Mouse (Mus musculus) neutrophil, adult 83 days (primary cell): ENCODE data around the gene Oog1. TPM values are rescaled to one million over a fixed set of nuclear protein-coding genes. Genes with fewer than 3 reads are reported as not detected.

Experiments used
- total RNA-seq, 2 experiments: library from RNA; stranded (reverse); gene quantifications; one replicate each; pipeline ENCODE4 v1.2.4; 2023

The Oog1 gene
- not detected for total RNA-seq

GRCm38 (mm10) chr12:87602388-87602787, at the start of gene Oog1:
Gene Oog1, plus strand, starts transcription at chr12:87602688.

GRCm38 (mm10) chr12:87618569-87618968, 16.1 kb downstream of the Oog1 start, which contains the start of gene Gm4027:
Gene Gm4027, plus strand, starts transcription at chr12:87618869.

DNA sequence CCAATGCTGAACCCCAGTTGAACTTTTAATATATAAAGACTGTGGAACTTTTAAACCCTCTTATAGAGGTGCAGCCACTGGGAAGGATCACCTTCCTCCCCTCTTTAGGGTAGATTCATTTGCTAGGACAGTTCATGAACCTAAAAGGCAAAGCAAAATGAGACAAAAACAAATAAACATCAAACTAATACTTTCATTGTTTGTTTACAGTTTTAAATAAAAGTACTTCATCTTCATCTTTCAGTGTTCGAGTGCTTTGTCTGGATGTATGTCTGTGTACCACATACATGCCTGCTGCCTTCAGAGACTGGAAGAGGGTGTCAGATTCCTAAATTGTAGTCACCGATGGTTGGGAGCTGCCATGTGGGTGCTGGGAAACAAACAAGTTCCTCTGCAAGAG, 42.0 kb downstream of the Oog1 start, which contains the start of gene Gm16381:
Gene Gm16381, minus strand, starts transcription at position 101 of the 400 bp plus-strand sequence.

Other genes with a start within 250 kb of the Oog1 start
- gene Sptlc2, start 214.3 kb upstream of the Oog1 start, total RNA-seq, result 100 to 1,000 TPM; 116 to 137 TPM
- 10 to 100 TPM; 40.2 to 44.3 TPM for gene Slirp, start 158.8 kb upstream of the Oog1 start, total RNA-seq
- gene Alkbh1, start 158.7 kb upstream of the Oog1 start, total RNA-seq, result 10 to 100 TPM; 18.2 to 19.0 TPM
- 10 to 100 TPM; 43.7 to 46.2 TPM for gene Snw1, start 130.4 kb upstream of the Oog1 start, total RNA-seq
- not detected for gene Gm5788, start 108.0 kb upstream of the Oog1 start, total RNA-seq
- not detected for gene Gm8300, start 88.4 kb upstream of the Oog1 start, total RNA-seq
- not detected for gene Gm4027, start 16.2 kb downstream of the Oog1 start, total RNA-seq
- not detected for gene Gm16381, start 41.9 kb downstream of the Oog1 start, total RNA-seq
- gene Gm21319, start 173.1 kb downstream of the Oog1 start, total RNA-seq, result not detected
- not detected for gene Gm21936, start 192.8 kb downstream of the Oog1 start, total RNA-seq
- gene BB287469, start 213.9 kb downstream of the Oog1 start, total RNA-seq, result not detected
- gene Gm2001, start 239.7 kb downstream of the Oog1 start, total RNA-seq, result not detected